Mouse (Mus musculus) erythroblast, embryonic 14.5 days (primary cell): ENCODE results near the gene Hipk2.

Source experiments
- GATA1 ChIP-seq: IDR thresholded peaks from 2 replicates; pipeline ENCODE4 v1.6.1; 2012; ENCODE audit warnings: low read length, inconsistent platforms, mixed read lengths
- TAL1 ChIP-seq: IDR thresholded peaks from 3 replicates; pipeline ENCODE4 v1.6.1; 2012; ENCODE audit warnings: low read length, inconsistent platforms, mixed read lengths

GRCm38 (mm10) chr6:38710449-38710848, 165.5 kb downstream of the Hipk2 start:
- no peak for TF ChIP-seq TAL1
- no peak for TF ChIP-seq GATA1
